Comparison of ENCODE assay signal across 22 mouse cellular contexts in genomic region chr11:9076444-9076843, GRCm38 (mm10). TPM values are rescaled to one million over a fixed set of nuclear protein-coding genes. Genes with fewer than 3 reads are reported as not detected.
A peak's percentile ranks its signal among the peaks of the same experiment; 100 is the strongest.
DNase-seq lines count a peak whose midpoint lies in the region; ATAC-seq lines count a peak whose summit lies in the region.
"Had no signal": no experiment of that assay in that cellular context is flagged by ENCODE, and none has a peak within 500 bp of the region (broad histone marks: within the 10 kb centered on the region; RNA-seq: fewer than 3 reads in every experiment).

No protein-coding gene starts in this region.

- no peaks in the 10 kb centered on the region for H3K4me1 ChIP-seq in hindbrain, embryonic 15.5 days (replicated peaks)
- no peaks in the 10 kb centered on the region for H3K4me1 ChIP-seq in hindbrain, embryonic 11.5 days (replicated peaks; ENCODE audit: control insufficient read depth, insufficient read depth, low read length)
- no peaks in the 10 kb centered on the region for H3K4me1 ChIP-seq in hindbrain, embryonic 16.5 days (ENCODE audit: control insufficient read depth, insufficient read depth, low read depth, low read length)
- no peaks in the 10 kb centered on the region for H3K4me1 ChIP-seq in hindbrain, embryonic 10.5 days (replicated peaks)
- H3K4me1 ChIP-seq in neural tube, embryonic 15.5 days = no peaks in the 10 kb centered on the region

- H3K27ac ChIP-seq in hindbrain, embryonic 15.5 days (replicated peaks) = peak overlapping the region; percentile 25; the same call in 1 of the 2 replicates
- H3K27ac ChIP-seq in hindbrain, embryonic 11.5 days (ENCODE audit: low read depth, low read length) = no peak overlapping the region
- no peak overlapping the region for H3K27ac ChIP-seq in hindbrain, embryonic 16.5 days (ENCODE audit: low read depth, low read length)
- H3K27ac ChIP-seq in hindbrain, embryonic 10.5 days = no peak overlapping the region
- peak overlapping the region; percentile 73 for H3K27ac ChIP-seq in neural tube, embryonic 15.5 days (replicated peaks)

- no peak for DNase-seq in hindbrain, embryonic 11.5 days (ENCODE audit: low spot score)
- no peak for DNase-seq in hindbrain, embryonic 10.5 days (ENCODE audit: low spot score)
- DNase-seq in neural tube, embryonic 10.5 days (ENCODE audit: extremely low spot score, low spot score) = no peak
- DNase-seq: adrenal gland, adult 2 months; adrenal gland, adult 8-10 months; adrenal gland, postnatal 10 days; adrenal gland, postnatal 14 days; adrenal gland, postnatal 25 days; adrenal gland, postnatal 36 days; B cell, adult 2 months; cerebellum, adult 11 months; cerebellum, adult 11-12 months; cerebellum, adult 18-20 months had no signal

- no peak overlapping the region for H3K9ac ChIP-seq in hindbrain, embryonic 15.5 days
- H3K9ac ChIP-seq in hindbrain, embryonic 11.5 days (ENCODE audit: low read depth, low read length) = no peak overlapping the region
- no peak overlapping the region for H3K9ac ChIP-seq in hindbrain, embryonic 16.5 days (ENCODE audit: low read depth, low read length)
- no peak overlapping the region for H3K9ac ChIP-seq in neural tube, embryonic 15.5 days (replicated peaks)

- H3K4me2 ChIP-seq in hindbrain, embryonic 15.5 days = no peak overlapping the region
- no peak overlapping the region for H3K4me2 ChIP-seq in hindbrain, embryonic 11.5 days (replicated peaks; ENCODE audit: low read depth, low read length)
- no peak overlapping the region for H3K4me2 ChIP-seq in hindbrain, embryonic 16.5 days (ENCODE audit: low read length)
- H3K4me2 ChIP-seq in neural tube, embryonic 15.5 days = no peak overlapping the region

- 84% methylated on average over 3 of the region's 3 CpGs for WGBS in hindbrain, embryonic 15.5 days
- 84% methylated on average over 3 of the region's 3 CpGs for WGBS in hindbrain, embryonic 11.5 days
- WGBS in hindbrain, embryonic 16.5 days = 71% methylated on average over 3 of the region's 3 CpGs
- 92% methylated on average over 3 of the region's 3 CpGs for WGBS in hindbrain, embryonic 10.5 days
- 66% methylated on average over 3 of the region's 3 CpGs for WGBS in neural tube, embryonic 15.5 days

- H3K36me3 ChIP-seq in hindbrain, embryonic 15.5 days = no peaks in the 10 kb centered on the region
- H3K36me3 ChIP-seq in hindbrain, embryonic 11.5 days (ENCODE audit: control insufficient read depth, insufficient read depth, low read length) = no peaks in the 10 kb centered on the region
- no peaks in the 10 kb centered on the region for H3K36me3 ChIP-seq in hindbrain, embryonic 16.5 days (ENCODE audit: control insufficient read depth, insufficient read depth, low read length)
- H3K36me3 ChIP-seq in hindbrain, embryonic 10.5 days = no peaks in the 10 kb centered on the region
- no peaks in the 10 kb centered on the region for H3K36me3 ChIP-seq in neural tube, embryonic 15.5 days
- H3K36me3 ChIP-seq: G1E had no signal

- no peaks in the 10 kb centered on the region for H3K9me3 ChIP-seq in hindbrain, embryonic 15.5 days
- no peaks in the 10 kb centered on the region for H3K9me3 ChIP-seq in hindbrain, embryonic 11.5 days (ENCODE audit: control insufficient read depth, low read length)
- no peaks in the 10 kb centered on the region for H3K9me3 ChIP-seq in hindbrain, embryonic 16.5 days (ENCODE audit: control insufficient read depth, low read length)
- H3K9me3 ChIP-seq in hindbrain, embryonic 10.5 days = no peaks in the 10 kb centered on the region
- H3K9me3 ChIP-seq in neural tube, embryonic 15.5 days (replicated peaks) = no peaks in the 10 kb centered on the region
- H3K9me3 ChIP-seq: G1E had no signal

- no peaks in the 10 kb centered on the region for H3K27me3 ChIP-seq in hindbrain, embryonic 15.5 days
- no peaks in the 10 kb centered on the region for H3K27me3 ChIP-seq in hindbrain, embryonic 11.5 days (ENCODE audit: control insufficient read depth, insufficient read depth, low read length)
- H3K27me3 ChIP-seq in hindbrain, embryonic 16.5 days (replicated peaks; ENCODE audit: control insufficient read depth, insufficient read depth, low read length) = no peaks in the 10 kb centered on the region
- no peaks in the 10 kb centered on the region for H3K27me3 ChIP-seq in hindbrain, embryonic 10.5 days (ENCODE audit: insufficient read depth, poor library complexity, severe bottlenecking)
- H3K27me3 ChIP-seq in neural tube, embryonic 15.5 days (replicated peaks) = no peaks in the 10 kb centered on the region
- H3K27me3 ChIP-seq: Patski had no signal

- no peak for ATAC-seq in hindbrain, embryonic 15.5 days (ENCODE audit: low FRiP score, low read depth)
- ATAC-seq in hindbrain, embryonic 11.5 days (ENCODE audit: low FRiP score) = no peak
- 0 out of 2 replicates have a peak, but pooled peaks have one; percentile 69 for ATAC-seq in hindbrain, embryonic 16.5 days
- peak; percentile 65; the same call in 1 of the 2 replicates for ATAC-seq in neural tube, embryonic 15.5 days (ENCODE audit: low FRiP score)
- ATAC-seq: activated CD4-positive, CD25-positive, alpha-beta regulatory T cell, adult 4 months; CD4-positive, CD25-positive, alpha-beta regulatory T cell, adult 4 months; Patski had no signal

- no peak overlapping the region for H3K4me3 ChIP-seq in hindbrain, embryonic 15.5 days
- H3K4me3 ChIP-seq in hindbrain, embryonic 11.5 days (ENCODE audit: low read depth, low read length) = no peak overlapping the region
- no peak overlapping the region for H3K4me3 ChIP-seq in hindbrain, embryonic 16.5 days (ENCODE audit: low read length)
- no peak overlapping the region for H3K4me3 ChIP-seq in hindbrain, embryonic 10.5 days
- H3K4me3 ChIP-seq in neural tube, embryonic 15.5 days (replicated peaks) = no peak overlapping the region

RNA-seq across cellular contexts. Expression of gene Sun3, which starts 27.7 kb away (rescaled TPM):
- polyA plus RNA-seq in hindbrain, embryonic 15.5 days (2015; fragmentation: Nextera tagmentation; extraction: Ambion mirVana) = 0.22 and 0.47 TPM in 2 replicates
- 0.23 TPM in 1 of 2 replicates, not detected in the other for polyA plus RNA-seq in hindbrain, embryonic 11.5 days (2014; fragmentation: Nextera tagmentation; extraction: Ambion mirVana)
- 0.35 TPM in 1 of 2 replicates, not detected in the other for polyA plus RNA-seq in hindbrain, embryonic 16.5 days (2015; fragmentation: Nextera tagmentation; extraction: Ambion mirVana)
- polyA plus RNA-seq in hindbrain, embryonic 10.5 days (2016; fragmentation: Nextera tagmentation; extraction: Ambion mirVana) = 0.14 TPM in 1 of 2 replicates, not detected in the other
- 0.13 and 0.36 TPM in 2 replicates for polyA plus RNA-seq in neural tube, embryonic 15.5 days (2015; fragmentation: Nextera tagmentation; extraction: Ambion mirVana)
- polyA plus RNA-seq: activated CD4-positive, CD25-positive, alpha-beta regulatory T cell, adult 4 months; adrenal gland, adult 2 months; brain, embryonic 14.5 days; C2C12; CD4-positive, CD25-positive, alpha-beta regulatory T cell, adult 4 months; G1E had no signal

RNA-seq across cellular contexts. Expression of gene Gm11992, which starts 28.1 kb away (rescaled TPM):
- polyA plus RNA-seq in hindbrain, embryonic 15.5 days (2015; fragmentation: Nextera tagmentation; extraction: Ambion mirVana) = 1.8 and 2.7 TPM in 2 replicates
- 0.79 and 1.3 TPM in 2 replicates for polyA plus RNA-seq in hindbrain, embryonic 11.5 days (2014; fragmentation: Nextera tagmentation; extraction: Ambion mirVana)
- 1.9 and 2.8 TPM in 2 replicates for polyA plus RNA-seq in hindbrain, embryonic 16.5 days (2015; fragmentation: Nextera tagmentation; extraction: Ambion mirVana)
- polyA plus RNA-seq in hindbrain, embryonic 10.5 days (2016; fragmentation: Nextera tagmentation; extraction: Ambion mirVana) = 1.2 and 1.3 TPM in 2 replicates
- 2.5 TPM in 2 replicates for polyA plus RNA-seq in neural tube, embryonic 15.5 days (2015; fragmentation: Nextera tagmentation; extraction: Ambion mirVana)
- polyA plus RNA-seq: activated CD4-positive, CD25-positive, alpha-beta regulatory T cell, adult 4 months; C2C12 had no signal

RNA-seq across cellular contexts. Expression of gene Upp1, which starts 41.5 kb away (rescaled TPM):
- polyA plus RNA-seq in hindbrain, embryonic 15.5 days (2015; fragmentation: Nextera tagmentation; extraction: Ambion mirVana) = 3.8 and 4.5 TPM in 2 replicates
- polyA plus RNA-seq in hindbrain, embryonic 11.5 days (2014; fragmentation: Nextera tagmentation; extraction: Ambion mirVana) = 7.7 and 8.8 TPM in 2 replicates
- 4.4 and 6.3 TPM in 2 replicates for polyA plus RNA-seq in hindbrain, embryonic 16.5 days (2015; fragmentation: Nextera tagmentation; extraction: Ambion mirVana)
- 12.0 and 14.8 TPM in 2 replicates for polyA plus RNA-seq in hindbrain, embryonic 10.5 days (2016; fragmentation: Nextera tagmentation; extraction: Ambion mirVana)
- polyA plus RNA-seq in neural tube, embryonic 15.5 days (2015; fragmentation: Nextera tagmentation; extraction: Ambion mirVana) = 8.0 and 10.2 TPM in 2 replicates
- polyA plus RNA-seq: CD4-positive, CD25-positive, alpha-beta regulatory T cell, adult 4 months had no signal

Comparison
In these comparisons a context has a peak if more than half of its experiments do, and no peak if none do; other contexts are left out.
1. ATAC-seq: peak in hindbrain, embryonic 16.5 days (single experiment) and neural tube, embryonic 15.5 days (single experiment); none in hindbrain, embryonic 15.5 days (single experiment) and hindbrain, embryonic 11.5 days (single experiment).
2. H3K27ac ChIP-seq: peak in hindbrain, embryonic 15.5 days (single experiment) and neural tube, embryonic 15.5 days (single experiment); none in hindbrain, embryonic 11.5 days (single experiment), hindbrain, embryonic 16.5 days (single experiment) and hindbrain, embryonic 10.5 days (single experiment).